Mouse (Mus musculus) liver, embryonic 13.5 days (tissue): ENCODE data around the gene Pitpnm1. TPM values are rescaled to one million over a fixed set of nuclear protein-coding genes. Genes with fewer than 3 reads are reported as not detected.
"Not testable (repeated sequence)": the region's sequence is repeated elsewhere in the genome, so short reads cannot be mapped to it uniquely, and the experiment has no call there.

Source experiments
- ATAC-seq: fragments of 200-750 bp; cut with Nextera tagmentation; 2 replicates; pipeline ENCODE4 v1.8.0; 2017; ENCODE audit warnings: low read depth, mild to moderate bottlenecking, moderate number of reproducible peaks, moderate library complexity
- DNase-seq: peaks from one replicate; pipeline ENCODE4 v3.0.0; 2022
- H3K27ac ChIP-seq: fragments of 300-500 bp; sonication (generic); 2 replicates; pipeline ENCODE4 v1.5.1; 2015; ENCODE audit warnings: moderate library complexity, mild to moderate bottlenecking, inconsistent platforms
- H3K27me3 ChIP-seq: fragments of 300-500 bp; sonication (generic); 2 replicates; pipeline ENCODE4 v1.6.1; 2015; ENCODE audit warnings: mild to moderate bottlenecking, inconsistent platforms
- H3K36me3 ChIP-seq: fragments of 300-500 bp; sonication (generic); 2 replicates; pipeline ENCODE4 v1.6.1; 2015; ENCODE audit warnings: mild to moderate bottlenecking, inconsistent platforms
- H3K4me1 ChIP-seq: fragments of 300-500 bp; sonication (generic); replicated peaks from 2 replicates; pipeline ENCODE4 v1.6.1; 2015; ENCODE audit warnings: inconsistent platforms
- H3K4me2 ChIP-seq: fragments of 300-500 bp; sonication (generic); 2 replicates; pipeline ENCODE4 v1.6.1; 2015; ENCODE audit warnings: inconsistent platforms, mild to moderate bottlenecking, moderate library complexity
- H3K4me3 ChIP-seq: fragments of 300-500 bp; sonication (generic); replicated peaks from 2 replicates; pipeline ENCODE4 v1.5.1; 2015; ENCODE audit warnings: mild to moderate bottlenecking, inconsistent platforms
- H3K9ac ChIP-seq: fragments of 300-500 bp; sonication (generic); 2 replicates; pipeline ENCODE4 v1.6.1; 2015; ENCODE audit warnings: mild to moderate bottlenecking, inconsistent platforms
- H3K9me3 ChIP-seq: fragments of 300-500 bp; sonication (generic); replicated peaks from 2 replicates; pipeline ENCODE4 v1.6.1; 2016; ENCODE audit warnings: inconsistent platforms
- WGBS: fragments of 180-500 bp; shearing (Covaris S2); methylation state at CpG from one replicate; pipeline ENCODE4 v1.1.7; 2015; ENCODE audit not compliant: insufficient replicate concordance; 5-methylcytosine and 5-hydroxymethylcytosine counted together
- polyA plus RNA-seq: library from polyadenylated mRNA; unstranded; fragments of >200 nt; fragmentation: Nextera tagmentation; extraction: Ambion mirVana; gene quantifications from 2 replicates; pipeline ENCODE4 v1.2.1, GENCODE M21; 2015

Gene Pitpnm1
- polyA plus RNA-seq, 1 experiment from 2014 or later = 2.8 TPM

- no peak for ATAC-seq
- H3K4me3 ChIP-seq = peak overlapping the region; percentile 44
- no peaks in the 10 kb centered on the region for H3K36me3 ChIP-seq
- DNase-seq = no peak
- peak overlapping the region; percentile 84 for H3K27ac ChIP-seq
- no peaks in the 10 kb centered on the region for H3K9me3 ChIP-seq
- no peaks in the 10 kb centered on the region for H3K27me3 ChIP-seq
- H3K9ac ChIP-seq = peak overlapping the region; percentile 60
- H3K4me1 ChIP-seq = peaks cover 61% of the 10 kb centered on the region
- WGBS = 82% methylated on average over 5 of the region's 5 CpGs
- peak overlapping the region; percentile 68 for H3K4me2 ChIP-seq
Observed at GRCm38 (mm10) chr19:4058581-4058980, 41.2 kb upstream of the Pitpnm1 start.

- peaks cover 63% of the 10 kb centered on the region for H3K4me1 ChIP-seq
- H3K9ac ChIP-seq = peak within 1 kb of the TSS; percentile 60
- peak within 1 kb of the TSS; percentile 84 for H3K27ac ChIP-seq
- H3K9me3 ChIP-seq = no peaks in the 10 kb centered on the region
- H3K36me3 ChIP-seq = no peaks in the 10 kb centered on the region
- 15% methylated on average over 15 of the region's 15 CpGs for WGBS
- peak within 1 kb of the TSS; percentile 44 for H3K4me3 ChIP-seq
- DNase-seq (peak; percentile 72), ATAC-seq (peak; percentile 92)
- no peaks in the 10 kb centered on the region for H3K27me3 ChIP-seq
- H3K4me2 ChIP-seq = peak within 1 kb of the TSS; percentile 68
Observed at GRCm38 (mm10) chr19:4059069-4059740, 40.6 kb upstream of the Pitpnm1 start, which contains the start of gene Gstp3. Gene Gstp3, minus strand, starts transcription at chr19:4059569.

- H3K4me1 ChIP-seq = peaks cover 62% of the 10 kb centered on the region
- not testable (repeated sequence) for DNase-seq
- peak overlapping the region; percentile 84 for H3K27ac ChIP-seq
Observed at GRCm38 (mm10) chr19:4060044-4060898, 39.5 kb upstream of the Pitpnm1 start.

GRCm38 (mm10) chr19:4060899-4061465 lies 38.8 kb upstream of the Pitpnm1 start:
- H3K9ac ChIP-seq = no peak overlapping the region
- ATAC-seq = no peak
- H3K9me3 ChIP-seq = no peaks in the 10 kb centered on the region
- H3K4me1 ChIP-seq = peaks cover 55% of the 10 kb centered on the region
- no peak overlapping the region for H3K4me3 ChIP-seq
- no peak overlapping the region for H3K4me2 ChIP-seq
- H3K36me3 ChIP-seq = no peaks in the 10 kb centered on the region
- no peak for DNase-seq
- WGBS = 68% methylated on average over 6 of the region's 6 CpGs
- H3K27me3 ChIP-seq = no peaks in the 10 kb centered on the region
- H3K27ac ChIP-seq = peak overlapping the region; percentile 14

More at GRCm38 (mm10) chr19:4060044-4060898, 39.5 kb upstream of the Pitpnm1 start:
- peak overlapping the region; percentile 68; the same call in 1 of the 2 replicates for H3K4me2 ChIP-seq
- H3K27me3 ChIP-seq, H3K36me3 ChIP-seq, H3K9ac ChIP-seq, ATAC-seq, H3K9me3 ChIP-seq, H3K4me3 ChIP-seq: not testable (repeated sequence)
- 80% methylated on average over 8 of the region's 8 CpGs for WGBS

GRCm38 (mm10) chr19:4063357-4063756 lies 36.4 kb upstream of the Pitpnm1 start:
- ATAC-seq, DNase-seq, H3K36me3 ChIP-seq, H3K27me3 ChIP-seq, H3K9me3 ChIP-seq, H3K4me3 ChIP-seq, H3K9ac ChIP-seq, H3K4me2 ChIP-seq: not testable (repeated sequence)
- H3K4me1 ChIP-seq = peaks cover 49% of the 10 kb centered on the region
- H3K27ac ChIP-seq = peak overlapping the region; percentile 63
- 30% methylated on average over 4 of the region's 4 CpGs for WGBS

GRCm38 (mm10) chr19:4064501-4064900 lies 35.3 kb upstream of the Pitpnm1 start:
- H3K27me3 ChIP-seq, ATAC-seq, H3K9me3 ChIP-seq, H3K9ac ChIP-seq, H3K4me3 ChIP-seq, H3K36me3 ChIP-seq, H3K27ac ChIP-seq, DNase-seq: not testable (repeated sequence)
- peak overlapping the region; percentile 40 for H3K4me2 ChIP-seq
- 25% methylated on average over 6 of the region's 11 CpGs for WGBS
- H3K4me1 ChIP-seq = peaks cover 37% of the 10 kb centered on the region

- Histone ChIP-seq H3K4me3 (no peak overlapping the region), H3K9me3 (no peaks in the 10 kb centered on the region), H3K4me2 (no peak overlapping the region), H3K9ac (no peak overlapping the region), H3K36me3 (no peaks in the 10 kb centered on the region), H3K27me3 (no peaks in the 10 kb centered on the region; the same call in 1 of the 2 replicates), H3K4me1 (peaks cover 29% of the 10 kb centered on the region), H3K27ac (no peak overlapping the region)
- DNase-seq = no peak
- 55% methylated on average over 6 of the region's 6 CpGs for WGBS
- ATAC-seq = no peak
Observed at GRCm38 (mm10) chr19:4066280-4066679, 33.5 kb upstream of the Pitpnm1 start.

- no peaks in the 10 kb centered on the region for H3K36me3 ChIP-seq
- H3K27me3 ChIP-seq = no peaks in the 10 kb centered on the region; the same call in 1 of the 2 replicates
- H3K27ac ChIP-seq = no peak overlapping the region
- no peak; the same call in 1 of the 2 replicates for ATAC-seq
- no peak for DNase-seq
- no peak overlapping the region for H3K4me2 ChIP-seq
- no peak overlapping the region for H3K9ac ChIP-seq
- peaks cover 31% of the 10 kb centered on the region for H3K4me1 ChIP-seq
- no peaks in the 10 kb centered on the region for H3K9me3 ChIP-seq
- H3K4me3 ChIP-seq = no peak overlapping the region
Observed at GRCm38 (mm10) chr19:4066877-4067276, 32.9 kb upstream of the Pitpnm1 start.

GRCm38 (mm10) chr19:4068242-4068641 lies 31.6 kb upstream of the Pitpnm1 start:
- H3K4me3 ChIP-seq, H3K27me3 ChIP-seq, H3K36me3 ChIP-seq, H3K9me3 ChIP-seq, H3K4me2 ChIP-seq, DNase-seq, H3K9ac ChIP-seq, ATAC-seq: not testable (repeated sequence)
- 73% methylated on average over 2 of the region's 2 CpGs for WGBS
- Histone ChIP-seq H3K4me1 (peaks cover 35% of the 10 kb centered on the region), H3K27ac (peak overlapping the region; percentile 75)

- H3K4me3 ChIP-seq = no peak overlapping the region
- no peaks in the 10 kb centered on the region for H3K36me3 ChIP-seq
- H3K27me3 ChIP-seq = no peaks in the 10 kb centered on the region; the same call in 1 of the 2 replicates
- no peak overlapping the region for H3K9ac ChIP-seq
- no peaks in the 10 kb centered on the region for H3K9me3 ChIP-seq
- H3K27ac ChIP-seq = peak overlapping the region; percentile 75
- DNase-seq (no peak), ATAC-seq (no peak)
- peaks cover 35% of the 10 kb centered on the region for H3K4me1 ChIP-seq
- 62% methylated on average over 15 of the region's 15 CpGs for WGBS
- no peak overlapping the region for H3K4me2 ChIP-seq
Observed at GRCm38 (mm10) chr19:4068717-4069410, 30.9 kb upstream of the Pitpnm1 start.

- peaks cover 34% of the 10 kb centered on the region for H3K4me1 ChIP-seq
- ATAC-seq = 0 out of 2 replicates have a peak, but pooled peaks have one; percentile 40
- H3K9ac ChIP-seq = no peak overlapping the region
- no peaks in the 10 kb centered on the region for H3K36me3 ChIP-seq
- H3K4me2 ChIP-seq = no peak overlapping the region
- DNase-seq = no peak
- H3K27me3 ChIP-seq = no peaks in the 10 kb centered on the region; the same call in 1 of the 2 replicates
- H3K27ac ChIP-seq = peak overlapping the region; percentile 48
- H3K9me3 ChIP-seq = no peaks in the 10 kb centered on the region
- 57% methylated on average over 15 of the region's 15 CpGs for WGBS
- no peak overlapping the region for H3K4me3 ChIP-seq
Observed at GRCm38 (mm10) chr19:4070311-4070710, 29.5 kb upstream of the Pitpnm1 start.
